Mouse (Mus musculus) liver, embryonic 14 days (tissue): ENCODE measurements around the gene Eif2s1. TPM values are rescaled to one million over a fixed set of nuclear protein-coding genes. Genes with fewer than 3 reads are reported as not detected.

Experiments
- polyA plus RNA-seq: library from polyadenylated mRNA; depleted of rRNA; stranded (reverse); fragments of >200 nt; gene quantifications from 2 replicates; pipeline ENCODE4 v1.2.3, GENCODE M21; 2012; rRNA removed

Gene Eif2s1
- 59.2 and 64.4 TPM in 2 replicates for polyA plus RNA-seq

DNA sequence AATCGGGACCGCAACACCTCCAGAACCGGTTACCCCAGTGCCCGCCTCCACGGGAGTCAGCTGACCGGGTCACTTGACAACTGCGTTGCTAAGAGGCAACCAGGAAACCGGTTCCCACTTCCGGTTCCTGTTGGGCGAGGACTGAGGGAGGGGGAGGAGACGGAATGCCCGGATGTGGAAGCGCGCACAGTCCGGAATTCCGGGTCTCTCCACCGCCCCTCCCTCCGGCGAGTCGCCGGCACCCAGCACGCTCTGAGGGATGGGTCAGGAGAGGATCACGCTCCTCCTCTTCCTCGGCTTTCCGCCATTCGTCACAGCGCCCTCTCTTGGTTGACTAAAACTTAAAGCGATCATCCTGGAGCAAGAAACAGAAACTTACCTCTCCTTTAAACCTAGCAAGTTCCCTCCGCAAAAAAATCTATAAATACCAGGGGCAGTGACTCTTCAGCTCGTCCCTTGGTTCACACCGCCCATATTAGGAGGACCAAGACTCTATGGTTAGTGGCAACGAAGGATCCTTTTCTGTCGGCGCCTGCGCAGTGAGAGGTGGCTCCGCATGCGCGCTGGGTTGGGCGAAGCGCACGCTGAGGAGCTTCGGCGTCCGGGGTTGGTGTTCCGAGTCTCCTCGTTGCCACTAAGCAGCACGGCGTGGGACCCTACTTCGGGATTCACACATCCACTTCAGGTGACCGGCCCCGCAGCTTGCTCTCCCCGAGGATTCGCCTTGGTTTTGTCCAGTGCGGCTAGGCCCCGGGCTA is at the start of gene Eif2s1, which contains the start of gene Atp6v1d:
Eif2s1 (plus strand) TSS at position 324 of the 758 bp plus-strand sequence.
Atp6v1d (minus strand) TSS at position 143 of the 758 bp plus-strand sequence.

DNA sequence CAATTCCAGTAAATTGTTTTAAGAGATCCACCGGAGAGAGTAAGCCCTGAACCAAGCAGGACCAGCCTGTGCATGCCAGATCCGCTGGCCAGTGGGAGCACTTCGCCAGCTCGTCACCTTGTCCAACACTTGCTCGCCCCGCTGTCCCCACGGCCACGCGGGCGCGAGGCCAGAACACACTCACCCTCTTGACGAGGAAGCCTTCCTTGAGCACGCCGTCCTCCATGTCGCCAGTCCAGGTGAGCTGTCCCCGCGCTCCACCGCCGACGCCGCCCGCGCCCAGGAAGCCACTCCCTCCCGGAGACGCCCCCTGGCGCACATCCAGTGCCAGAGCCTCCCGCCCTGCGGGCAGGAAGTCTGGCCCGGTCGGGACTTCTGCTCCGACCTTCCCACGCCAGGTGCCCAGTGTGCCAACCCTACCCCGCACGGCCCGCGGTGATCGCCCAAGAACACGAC is 45.1 kb downstream of the Eif2s1 start, which contains the start of gene Plek2:
Plek2 (minus strand) TSS at position 258 of the 456 bp plus-strand sequence.

Other genes starting within 250 kb of the Eif2s1 start
- gene Fam71d, start 170.3 kb upstream of the Eif2s1 start, polyA plus RNA-seq = not detected in 2 replicates
- gene Mpp5, start 112.9 kb upstream of the Eif2s1 start, polyA plus RNA-seq = 3.1 and 3.7 TPM in 2 replicates
- gene Atp6v1d, start 181 bp upstream of the Eif2s1 start, polyA plus RNA-seq = 15.0 and 17.2 TPM in 2 replicates
- gene Plek2, start 45.1 kb downstream of the Eif2s1 start, polyA plus RNA-seq = 20.6 and 23.2 TPM in 2 replicates
- 2.1 and 2.6 TPM in 2 replicates for gene Tmem229b, start 145.8 kb downstream of the Eif2s1 start, polyA plus RNA-seq
- 0.15 and 0.27 TPM in 2 replicates for gene Plekhh1, start 167.3 kb downstream of the Eif2s1 start, polyA plus RNA-seq
- 3.3 and 3.5 TPM in 2 replicates for gene Pigh, start 227.8 kb downstream of the Eif2s1 start, polyA plus RNA-seq